Mouse (Mus musculus) T-helper 17 cell (primary cell): Measurements from ENCODE around the gene Cdkn2a.

ENCODE experiments used
- in situ Hi-C, 2 experiments: fragments of 300-600 bp; cut with MboI, MseI; formaldehyde crosslinking; loops; 1 replicate in 1 of 2; 2 replicates in 1 of 2; pipeline ENCODE4 v1.15.1; 2025; ENCODE audit warnings: high pct_unique_total_duplicates in 2 of 2

The Cdkn2a gene

DNA sequence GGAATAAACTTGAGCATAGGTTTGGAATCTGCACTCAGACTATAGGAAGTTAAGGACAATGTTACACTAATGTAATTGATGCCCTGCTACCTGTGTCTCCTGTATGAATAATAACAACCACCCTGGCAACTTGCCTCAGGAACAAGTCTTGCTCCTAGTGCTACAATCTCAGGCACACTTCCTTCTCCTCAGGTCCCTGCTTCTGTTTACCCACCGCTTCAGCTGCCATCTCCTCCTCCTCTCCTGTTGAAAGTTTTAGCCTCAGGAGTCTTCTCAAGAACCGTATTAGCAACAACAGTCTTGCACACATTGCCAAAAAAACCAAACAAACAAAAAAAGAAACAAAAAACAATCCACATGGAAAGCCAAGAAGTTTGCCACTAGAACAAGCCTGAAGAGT lies 14.8 kb downstream of the Cdkn2a start:
- in situ Hi-C loops, result loop anchor here (10.0 kb wide), 2 partner anchors 135 to 1835 kb away; no protein-coding TSS in a partner anchor

GRCm38 (mm10) chr4:89277381-89277940 lies 17.0 kb downstream of the Cdkn2a start:
- in situ Hi-C loops, result loop anchor here (10.0 kb wide), 2 partner anchors 133 to 1833 kb away; no protein-coding TSS in a partner anchor

DNA sequence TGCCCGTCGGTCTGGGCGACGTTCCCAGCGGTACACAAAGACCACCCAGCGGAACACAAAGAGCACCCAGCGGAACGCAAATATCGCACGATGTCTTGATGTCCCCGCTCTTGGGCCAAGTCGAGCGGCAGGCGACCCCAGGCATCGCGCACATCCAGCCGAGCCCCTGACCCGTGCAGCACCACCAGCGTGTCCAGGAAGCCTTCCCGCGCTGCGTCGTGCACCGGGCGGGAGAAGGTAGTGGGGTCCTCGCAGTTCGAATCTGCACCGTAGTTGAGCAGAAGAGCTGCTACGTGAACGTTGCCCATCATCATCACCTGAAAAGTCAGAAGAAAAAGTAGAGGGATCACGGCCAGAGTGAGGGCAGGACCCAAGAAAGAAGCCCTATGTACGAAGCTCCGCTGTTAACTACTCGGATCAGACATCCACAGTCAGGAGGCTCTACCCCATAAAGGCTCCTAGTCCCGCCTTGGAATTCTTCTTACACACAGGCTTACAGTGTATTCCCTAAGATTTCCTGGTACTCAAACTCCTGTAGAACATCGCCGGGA lies 17.7 kb downstream of the Cdkn2a start:
- in situ Hi-C loops, result loop anchor here (10.0 kb wide), 2 partner anchors 132 to 1832 kb away; no protein-coding TSS in a partner anchor

GRCm38 (mm10) chr4:89275811-89276584 lies 18.5 kb downstream of the Cdkn2a start:
- in situ Hi-C loops, result loop anchor here (10.0 kb wide), 2 partner anchors 131 to 1831 kb away; no protein-coding TSS in a partner anchor

- in situ Hi-C loops, result loop anchor here (10.0 to 25.0 kb wide), 3 partner anchors 130 to 1830 kb away; partner anchors contain the start of genes Ifna16 (in 1 of the 2), Ifna2 (in 1 of the 2) and Ifnab (in 1 of the 2)
Observed at GRCm38 (mm10) chr4:89274829-89275548, 19.5 kb downstream of the Cdkn2a start.

DNA sequence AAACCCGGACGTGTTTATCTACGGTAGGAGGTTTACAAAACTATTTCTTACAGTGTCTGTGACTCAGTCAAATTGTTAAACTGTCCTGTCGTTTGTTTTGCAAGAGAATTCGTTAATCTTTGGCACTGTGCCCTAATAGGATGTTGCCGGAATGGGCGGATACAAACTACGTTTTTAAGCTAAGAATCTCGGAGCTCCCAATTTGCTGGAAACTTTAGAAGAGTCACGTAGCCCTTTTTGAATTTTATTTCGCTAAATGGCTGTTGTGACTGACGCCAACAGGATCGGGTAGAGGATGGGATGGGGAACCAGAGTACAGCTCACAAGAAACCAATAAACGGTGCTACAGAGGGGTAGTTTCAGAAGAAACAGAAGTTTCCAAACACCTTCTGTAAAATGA lies 20.4 kb downstream of the Cdkn2a start:
- in situ Hi-C loops, result loop anchor here (10.0 to 25.0 kb wide), 3 partner anchors 129 to 1829 kb away; partner anchors contain the start of genes Ifna16 (in 1 of the 2), Ifna2 (in 1 of the 2) and Ifnab (in 1 of the 2)

DNA sequence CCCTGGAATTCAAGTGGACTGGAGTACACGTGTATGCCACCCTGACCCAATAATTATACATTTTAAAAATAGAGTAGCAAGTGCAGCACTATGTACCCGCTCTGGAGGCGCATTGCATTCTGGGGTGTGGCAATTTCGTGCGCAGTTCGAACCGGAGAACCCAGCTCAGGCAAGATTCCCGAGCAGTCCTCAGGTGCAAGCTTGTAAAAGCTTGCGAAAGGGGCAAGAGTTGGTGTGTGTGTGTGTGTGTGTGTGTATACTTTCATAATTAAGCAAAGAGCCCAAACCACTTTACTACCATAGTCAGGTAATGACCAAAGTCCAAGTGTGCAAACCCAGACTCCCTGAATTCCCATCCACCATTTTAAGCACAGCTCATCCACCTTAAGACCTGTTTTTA lies 20.9 kb downstream of the Cdkn2a start:
- in situ Hi-C loops, result loop anchor here (10.0 to 25.0 kb wide), 3 partner anchors 129 to 1829 kb away; partner anchors contain the start of genes Ifna16 (in 1 of the 2), Ifna2 (in 1 of the 2) and Ifnab (in 1 of the 2)

- in situ Hi-C loops, result loop anchor here (10.0 to 25.0 kb wide), 3 partner anchors 128 to 1828 kb away; partner anchors contain the start of genes Ifna16 (in 1 of the 2), Ifna2 (in 1 of the 2) and Ifnab (in 1 of the 2)
Observed at GRCm38 (mm10) chr4:89272961-89273540, 21.4 kb downstream of the Cdkn2a start.

GRCm38 (mm10) chr4:89272101-89272718 lies 22.2 kb downstream of the Cdkn2a start:
- in situ Hi-C loops, result loop anchor here (10.0 to 25.0 kb wide), 3 partner anchors 127 to 1827 kb away; partner anchors contain the start of genes Ifna16 (in 1 of the 2), Ifna2 (in 1 of the 2) and Ifnab (in 1 of the 2)

GRCm38 (mm10) chr4:89257768-89258167 lies 36.7 kb downstream of the Cdkn2a start:
- in situ Hi-C loops, result loop anchor here (5.0 to 25.0 kb wide), 3 partner anchors 75 to 570 kb away; partner anchors contain the start of genes Ifna16 (in 1 of the 2), Ifna2 (in 1 of the 2) and Ifnab (in 1 of the 2)

- in situ Hi-C loops, result no loop called here
Observed at GRCm38 (mm10) chr4:89234446-89234845, 60.0 kb downstream of the Cdkn2a start.
